Mouse (Mus musculus): ENCODE results near the gene Plin1. TPM values are rescaled to one million over a fixed set of nuclear protein-coding genes. Genes with fewer than 3 reads are reported as not detected.

The Plin1 gene
- polyA plus RNA-seq, 1 experiment = not detected

DNA sequence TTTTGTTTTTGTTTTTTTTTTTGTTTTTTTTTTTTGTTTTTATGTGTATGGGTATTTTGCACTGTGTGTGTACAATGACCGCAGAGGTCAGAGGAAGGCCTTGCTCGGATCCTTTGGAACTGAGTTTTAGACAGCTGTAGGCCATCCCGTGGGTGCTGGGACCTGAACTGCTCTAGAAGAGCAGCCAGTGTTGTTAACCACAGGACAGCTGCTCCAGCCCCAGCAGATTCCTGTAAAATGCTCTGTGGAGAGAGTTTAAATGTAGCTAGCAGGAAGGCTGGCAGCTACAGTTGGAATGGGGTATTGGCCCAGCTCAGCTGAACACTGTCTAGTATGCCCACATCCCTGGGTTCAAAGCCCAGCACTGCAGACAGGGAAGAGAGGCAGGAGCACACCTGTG is 37.0 kb upstream of the Plin1 start:
- H3K36me3 ChIP-seq (ENCODE audit: control insufficient read depth, insufficient read depth) = no peaks in the 10 kb centered on the region
- H3K79me2 ChIP-seq (ENCODE audit: control insufficient read depth, insufficient read depth) = no peaks in the 10 kb centered on the region

DNA sequence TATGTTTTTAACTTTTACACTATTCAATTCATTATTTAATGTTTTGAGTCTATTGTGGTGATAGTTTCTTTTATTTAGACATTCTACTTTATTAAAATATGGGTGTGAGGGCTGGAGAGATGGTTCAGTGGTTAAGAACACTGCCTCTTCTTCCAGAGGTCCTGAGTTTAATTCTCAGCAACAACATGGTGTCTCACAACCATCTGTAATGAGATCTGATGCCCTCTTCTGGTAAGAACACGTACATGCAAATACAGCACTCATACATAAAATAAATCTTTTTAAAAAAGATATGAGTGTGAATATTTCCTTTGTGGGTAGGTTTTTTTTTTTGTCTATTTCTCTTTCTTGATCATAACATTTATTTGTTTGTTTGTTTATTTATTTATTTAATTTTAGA is 33.3 kb upstream of the Plin1 start:
- no peak overlapping the region for H3K4me3 ChIP-seq (ENCODE audit: insufficient read depth, poor library complexity, severe bottlenecking)
- H3K79me3 ChIP-seq (ENCODE audit: low read depth) = no peaks in the 10 kb centered on the region
- H3K36me3 ChIP-seq (ENCODE audit: control insufficient read depth, insufficient read depth) = no peaks in the 10 kb centered on the region
- H3ac ChIP-seq (ENCODE audit: control insufficient read depth, insufficient read length, low read depth) = no peak overlapping the region
- no peak for TF ChIP-seq CTCF (IDR thresholded peaks at IDR 0.05; ENCODE audit: control insufficient read depth, insufficient read depth, insufficient read length)
- no peak for TF ChIP-seq USF1 (IDR thresholded peaks at IDR 0.05; ENCODE audit: low read depth)
- TF ChIP-seq MYOG (IDR thresholded peaks at IDR 0.05; ENCODE audit: control insufficient read depth, extremely low read depth, insufficient read length) = no peak
- TF ChIP-seq MYOD1 (IDR thresholded peaks at IDR 0.05; ENCODE audit: control insufficient read depth, insufficient read length, low read depth) = no peak
- no peak for TF ChIP-seq FOSL1 (IDR thresholded peaks at IDR 0.05; ENCODE audit: insufficient read depth, low read length, poor library complexity, severe bottlenecking)
- no peak for TF ChIP-seq CEBPB (IDR thresholded peaks at IDR 0.05; ENCODE audit: low read depth)
- TF ChIP-seq MAX (IDR thresholded peaks at IDR 0.05) = no peak
- H3K79me2 ChIP-seq (ENCODE audit: control insufficient read depth, insufficient read depth) = no peaks in the 10 kb centered on the region
- H3K27me3 ChIP-seq (ENCODE audit: control insufficient read depth, insufficient read depth, insufficient read length) = peaks cover 11% of the 10 kb centered on the region

More for the DNA sequence above, 37.0 kb upstream of the Plin1 start:
- Histone ChIP-seq H3ac (ENCODE audit: control insufficient read depth, insufficient read length, low read depth) (no peak overlapping the region), H3K27me3 (ENCODE audit: control insufficient read depth, insufficient read depth, insufficient read length) (peaks cover 20% of the 10 kb centered on the region), H3K79me3 (ENCODE audit: low read depth) (no peaks in the 10 kb centered on the region), H3K4me3 (ENCODE audit: insufficient read depth, poor library complexity, severe bottlenecking) (no peak overlapping the region)
- no peak for TF ChIP-seq CTCF (IDR thresholded peaks at IDR 0.05; ENCODE audit: control insufficient read depth, insufficient read depth, insufficient read length)
- TF ChIP-seq MAX (IDR thresholded peaks at IDR 0.05) = no peak
- TF ChIP-seq USF1 (IDR thresholded peaks at IDR 0.05; ENCODE audit: low read depth) = no peak
- no peak for TF ChIP-seq MYOG (IDR thresholded peaks at IDR 0.05; ENCODE audit: control insufficient read depth, extremely low read depth, insufficient read length)
- TF ChIP-seq MYOD1 (IDR thresholded peaks at IDR 0.05; ENCODE audit: control insufficient read depth, insufficient read length, low read depth) = no peak
- TF ChIP-seq FOSL1 (IDR thresholded peaks at IDR 0.05; ENCODE audit: insufficient read depth, low read length, poor library complexity, severe bottlenecking) = no peak
- TF ChIP-seq CEBPB (IDR thresholded peaks at IDR 0.05; ENCODE audit: low read depth) = no peak

DNA sequence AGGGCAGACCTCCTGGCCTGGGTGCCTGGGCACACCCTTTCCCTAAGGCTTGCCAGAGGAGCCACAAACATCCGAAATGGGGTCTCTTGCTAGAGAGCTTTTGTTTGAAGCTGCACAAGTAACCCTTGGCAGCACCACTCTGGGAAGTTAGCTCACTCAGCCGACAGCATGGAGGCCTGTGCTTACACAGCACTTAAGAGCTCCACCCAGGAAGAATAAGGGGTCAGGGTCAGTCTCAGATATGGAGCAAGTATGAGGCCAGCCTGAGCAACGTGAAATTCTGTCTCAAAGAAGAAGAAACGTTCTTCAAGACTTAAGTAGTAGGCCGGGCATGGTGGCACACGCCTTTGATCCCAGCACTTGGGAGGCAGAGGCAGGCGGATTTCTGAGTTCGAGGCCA is 29.4 kb upstream of the Plin1 start:
- TF ChIP-seq MAX (IDR thresholded peaks at IDR 0.05) = no peak
- TF ChIP-seq MYOD1 (IDR thresholded peaks at IDR 0.05; ENCODE audit: control insufficient read depth, insufficient read length, low read depth) = no peak
- TF ChIP-seq FOSL1 (IDR thresholded peaks at IDR 0.05; ENCODE audit: insufficient read depth, low read length, poor library complexity, severe bottlenecking) = no peak
- H3K79me3 ChIP-seq (ENCODE audit: low read depth) = no peaks in the 10 kb centered on the region
- no peak overlapping the region for H3K4me3 ChIP-seq (ENCODE audit: insufficient read depth, poor library complexity, severe bottlenecking)
- H3K27me3 ChIP-seq (ENCODE audit: control insufficient read depth, insufficient read depth, insufficient read length) = peaks cover 8% of the 10 kb centered on the region
- H3K79me2 ChIP-seq (ENCODE audit: control insufficient read depth, insufficient read depth) = no peaks in the 10 kb centered on the region
- no peak overlapping the region for H3ac ChIP-seq (ENCODE audit: control insufficient read depth, insufficient read length, low read depth)
- no peaks in the 10 kb centered on the region for H3K36me3 ChIP-seq (ENCODE audit: control insufficient read depth, insufficient read depth)

DNA sequence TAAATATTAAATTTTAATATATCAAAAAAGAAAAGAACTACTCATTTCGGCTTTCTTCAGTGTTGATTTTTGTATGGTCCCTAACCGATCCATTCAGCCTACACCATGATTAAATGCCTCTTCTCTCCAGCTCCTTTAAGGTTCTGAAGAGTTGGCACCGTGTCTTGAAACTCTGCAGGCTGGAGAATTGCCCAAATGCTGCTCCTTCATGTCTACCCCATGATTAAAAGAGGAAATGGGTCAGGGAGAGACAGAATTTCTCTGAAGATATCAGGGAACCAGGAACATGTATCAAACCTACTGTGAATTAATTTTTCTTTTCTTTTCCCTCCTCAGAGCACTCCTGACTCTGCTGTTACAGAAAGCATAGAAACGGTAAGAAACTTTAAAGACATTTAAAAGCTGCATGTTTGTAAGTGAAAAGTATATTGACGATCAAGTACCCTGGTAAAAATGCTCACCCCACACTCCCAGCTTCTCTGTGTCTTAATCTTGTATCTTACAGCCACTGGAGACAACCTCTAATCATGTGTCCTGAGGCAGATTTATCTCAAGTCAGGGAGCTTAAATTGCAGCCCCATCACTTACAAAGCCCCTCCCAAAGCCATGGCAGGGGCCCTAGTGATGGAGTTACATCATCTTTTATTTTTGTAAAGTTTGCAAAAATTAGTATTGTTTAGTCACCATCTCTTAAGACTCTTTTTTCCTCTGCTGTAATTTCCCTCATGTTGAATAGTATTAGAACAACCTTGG is 28.6 kb upstream of the Plin1 start:
- Histone ChIP-seq H3K27me3 (ENCODE audit: control insufficient read depth, insufficient read depth, insufficient read length) (peaks cover 8% of the 10 kb centered on the region), H3K4me3 (ENCODE audit: insufficient read depth, poor library complexity, severe bottlenecking) (no peak overlapping the region), H3ac (ENCODE audit: control insufficient read depth, insufficient read length, low read depth) (no peak overlapping the region), H3K79me2 (ENCODE audit: control insufficient read depth, insufficient read depth) (no peaks in the 10 kb centered on the region), H3K79me3 (ENCODE audit: low read depth) (no peaks in the 10 kb centered on the region), H3K36me3 (ENCODE audit: control insufficient read depth, insufficient read depth) (no peaks in the 10 kb centered on the region)
- TF ChIP-seq USF1 (IDR thresholded peaks at IDR 0.05; ENCODE audit: low read depth) = no peak
- TF ChIP-seq MYOG (IDR thresholded peaks at IDR 0.05; ENCODE audit: control insufficient read depth, extremely low read depth, insufficient read length) = no peak
- TF ChIP-seq FOSL1 (IDR thresholded peaks at IDR 0.05; ENCODE audit: insufficient read depth, low read length, poor library complexity, severe bottlenecking) = no peak
- no peak for TF ChIP-seq MYOD1 (IDR thresholded peaks at IDR 0.05; ENCODE audit: control insufficient read depth, insufficient read length, low read depth)
- no peak for TF ChIP-seq MAX (IDR thresholded peaks at IDR 0.05)
- no peak for TF ChIP-seq CTCF (IDR thresholded peaks at IDR 0.05; ENCODE audit: control insufficient read depth, insufficient read depth, insufficient read length)
- TF ChIP-seq CEBPB (IDR thresholded peaks at IDR 0.05; ENCODE audit: low read depth) = no peak

DNA sequence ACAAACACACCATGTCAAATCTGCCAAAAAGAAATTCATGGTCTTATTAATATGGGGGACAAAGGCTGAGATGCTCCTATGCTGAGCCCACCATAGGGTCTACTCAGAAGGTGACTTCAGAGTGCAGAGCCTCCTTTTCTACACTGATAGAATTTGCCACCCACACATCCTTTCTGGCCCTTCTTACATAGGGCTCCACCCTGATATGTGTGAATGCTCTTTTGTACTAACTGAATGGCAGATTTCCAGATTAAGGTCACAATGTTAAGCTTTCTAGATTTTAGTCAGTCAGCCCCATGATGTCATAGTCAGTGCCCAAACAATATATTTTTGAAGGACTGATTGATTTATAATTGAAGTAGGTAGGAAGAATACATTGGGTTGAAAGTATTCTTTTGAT is 27.1 kb upstream of the Plin1 start:
- H3K79me2 ChIP-seq (ENCODE audit: control insufficient read depth, insufficient read depth) = no peaks in the 10 kb centered on the region
- TF ChIP-seq MAX (IDR thresholded peaks at IDR 0.05) (no peak), FOSL1 (IDR thresholded peaks at IDR 0.05; ENCODE audit: insufficient read depth, low read length, poor library complexity, severe bottlenecking) (no peak)
- peaks cover 8% of the 10 kb centered on the region for H3K27me3 ChIP-seq (ENCODE audit: control insufficient read depth, insufficient read depth, insufficient read length)
- no peaks in the 10 kb centered on the region for H3K79me3 ChIP-seq (ENCODE audit: low read depth)
- no peak overlapping the region for H3K4me3 ChIP-seq (ENCODE audit: insufficient read depth, poor library complexity, severe bottlenecking)
- no peak overlapping the region for H3ac ChIP-seq (ENCODE audit: control insufficient read depth, insufficient read length, low read depth)
- no peaks in the 10 kb centered on the region for H3K36me3 ChIP-seq (ENCODE audit: control insufficient read depth, insufficient read depth)

DNA sequence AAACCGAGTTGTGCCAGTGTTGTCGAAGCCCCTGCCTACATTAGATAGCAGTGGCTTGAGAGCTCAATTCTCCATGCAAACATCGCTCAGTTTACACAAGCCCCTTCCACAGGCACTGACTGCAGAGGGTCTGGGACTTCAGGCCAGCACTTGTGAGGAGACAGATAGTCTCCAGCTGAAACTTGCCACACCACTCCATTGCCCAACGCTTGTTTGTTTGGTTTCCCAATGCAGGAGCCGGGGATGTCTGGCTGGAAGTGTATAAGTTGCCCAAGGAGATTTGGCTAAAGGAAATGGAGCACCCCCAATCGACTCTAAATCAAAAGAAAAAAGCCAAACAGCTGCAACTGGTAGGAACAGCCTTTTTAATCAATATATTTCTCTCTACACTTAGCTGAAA is 25.5 kb upstream of the Plin1 start:
- Histone ChIP-seq H3K27me3 (ENCODE audit: control insufficient read depth, insufficient read depth, insufficient read length) (peaks cover 10% of the 10 kb centered on the region), H3K36me3 (ENCODE audit: control insufficient read depth, insufficient read depth) (no peaks in the 10 kb centered on the region), H3K79me2 (ENCODE audit: control insufficient read depth, insufficient read depth) (no peaks in the 10 kb centered on the region), H3ac (ENCODE audit: control insufficient read depth, insufficient read length, low read depth) (no peak overlapping the region), H3K4me3 (ENCODE audit: insufficient read depth, poor library complexity, severe bottlenecking) (no peak overlapping the region), H3K79me3 (ENCODE audit: low read depth) (no peaks in the 10 kb centered on the region)
- TF ChIP-seq MAX (IDR thresholded peaks at IDR 0.05) (no peak), MYOD1 (IDR thresholded peaks at IDR 0.05; ENCODE audit: control insufficient read depth, insufficient read length, low read depth) (no peak), USF1 (IDR thresholded peaks at IDR 0.05; ENCODE audit: low read depth) (no peak), CTCF (IDR thresholded peaks at IDR 0.05; ENCODE audit: control insufficient read depth, insufficient read depth, insufficient read length) (no peak), CEBPB (IDR thresholded peaks at IDR 0.05; ENCODE audit: low read depth) (no peak), FOSL1 (IDR thresholded peaks at IDR 0.05; ENCODE audit: insufficient read depth, low read length, poor library complexity, severe bottlenecking) (no peak), MYOG (IDR thresholded peaks at IDR 0.05; ENCODE audit: control insufficient read depth, extremely low read depth, insufficient read length) (no peak)
